Mouse (Mus musculus) cerebellum, adult 2 months (tissue): ENCODE data around the gene Dst.

ENCODE experiments used
- CTCF ChIP-seq: fragments of 200-500 bp; IDR thresholded peaks from 2 replicates; pipeline ENCODE4 v1.5.1; 2011; ENCODE audit warnings: low read depth, mild to moderate bottlenecking, control low read depth, low read length, moderate library complexity, borderline replicate concordance; ENCODE audit not compliant: insufficient read depth
- POLR2A ChIP-seq: fragments of 200-500 bp; IDR thresholded peaks from 2 replicates; pipeline ENCODE4 v1.6.1; 2011; ENCODE audit warnings: low read length, control low read depth, borderline replicate concordance; ENCODE audit not compliant: insufficient read depth

GRCm38 (mm10) chr1:34072262-34072661 is 164.2 kb downstream of the Dst start:
- TF ChIP-seq CTCF (no peak), POLR2A (no peak)
